Mouse (Mus musculus) kidney, postnatal 4 days (tissue): ENCODE measurements around the gene Tnni1.

Experiments used
- DNase-seq, 2 experiments: peaks; one replicate each; pipeline ENCODE4 v3.0.0; 2021; ENCODE audit warnings: mixed read lengths in 2 of 2

Tnni1 gene

GRCm38 (mm10) chr1:135778780-135779535 is at the start of gene Tnni1:
Tnni1 (plus strand) TSS chr1:135779434.
- peak; percentile 74 to 82 for DNase-seq

- no peak for DNase-seq
Observed at GRCm38 (mm10) chr1:135729821-135730220, 49.4 kb upstream of the Tnni1 start.

DNA sequence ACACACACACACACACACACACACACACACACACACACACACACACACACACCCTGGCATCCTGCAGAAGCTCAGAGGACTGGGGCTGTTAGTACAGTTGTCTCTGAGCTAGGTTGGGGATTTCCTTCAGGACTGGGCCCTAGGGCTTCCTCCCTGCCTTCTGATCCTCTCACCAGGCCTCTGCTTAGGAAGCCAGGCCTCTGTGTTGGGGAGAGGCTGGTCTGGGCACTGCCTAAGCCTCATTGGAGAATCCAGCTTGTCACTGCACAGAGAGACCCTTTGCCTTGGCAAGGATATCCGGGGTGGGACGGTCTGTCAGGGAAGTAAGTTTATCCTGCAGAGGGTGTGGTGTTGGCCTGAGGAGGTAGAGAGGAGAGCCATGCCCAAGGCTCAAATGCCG is 48.9 kb upstream of the Tnni1 start:
- peak in 1 of 2 experiments; percentile 43 for DNase-seq

GRCm38 (mm10) chr1:135731393-135731792 is 47.8 kb upstream of the Tnni1 start:
- DNase-seq, result peak in 1 of 2 experiments; percentile 45

DNA sequence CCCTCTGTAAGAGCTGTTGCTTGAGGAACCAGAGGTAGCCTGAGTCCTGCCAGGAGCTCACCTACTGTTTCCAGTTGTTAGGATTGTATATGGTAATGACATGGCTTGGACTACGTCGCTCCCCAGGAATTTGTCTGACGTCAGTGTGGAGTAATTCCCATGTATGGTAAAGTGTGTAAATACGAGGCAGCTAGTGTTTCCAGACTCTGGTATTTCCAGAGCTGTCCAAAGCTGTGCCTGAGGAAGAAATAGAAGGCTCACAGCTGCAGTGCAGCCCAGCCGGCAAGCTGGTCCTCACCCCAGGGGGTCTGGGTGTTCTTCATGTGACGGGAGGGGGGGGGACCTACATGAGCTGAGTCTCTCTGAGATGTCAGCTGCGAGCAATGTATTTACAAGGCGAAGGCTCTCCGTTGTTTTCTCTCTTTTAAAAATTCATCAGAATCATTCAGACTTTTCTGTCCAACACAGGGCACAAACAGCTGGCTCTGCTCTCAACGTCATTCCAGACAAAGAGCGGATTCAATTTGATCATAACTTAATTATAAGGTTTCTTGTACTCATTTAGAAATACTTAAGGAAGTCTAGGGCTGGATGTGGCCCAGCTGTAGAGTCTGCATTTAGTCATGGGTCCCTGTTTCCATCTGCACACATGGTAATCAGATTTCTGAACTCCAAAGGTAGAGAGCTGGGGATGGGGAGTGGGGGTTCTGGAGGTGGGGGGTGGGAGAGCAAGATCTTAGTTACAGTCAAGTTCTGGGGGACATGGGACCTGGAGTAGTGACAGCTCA is 47.1 kb upstream of the Tnni1 start:
- peak; percentile 62 to 73 for DNase-seq

DNA sequence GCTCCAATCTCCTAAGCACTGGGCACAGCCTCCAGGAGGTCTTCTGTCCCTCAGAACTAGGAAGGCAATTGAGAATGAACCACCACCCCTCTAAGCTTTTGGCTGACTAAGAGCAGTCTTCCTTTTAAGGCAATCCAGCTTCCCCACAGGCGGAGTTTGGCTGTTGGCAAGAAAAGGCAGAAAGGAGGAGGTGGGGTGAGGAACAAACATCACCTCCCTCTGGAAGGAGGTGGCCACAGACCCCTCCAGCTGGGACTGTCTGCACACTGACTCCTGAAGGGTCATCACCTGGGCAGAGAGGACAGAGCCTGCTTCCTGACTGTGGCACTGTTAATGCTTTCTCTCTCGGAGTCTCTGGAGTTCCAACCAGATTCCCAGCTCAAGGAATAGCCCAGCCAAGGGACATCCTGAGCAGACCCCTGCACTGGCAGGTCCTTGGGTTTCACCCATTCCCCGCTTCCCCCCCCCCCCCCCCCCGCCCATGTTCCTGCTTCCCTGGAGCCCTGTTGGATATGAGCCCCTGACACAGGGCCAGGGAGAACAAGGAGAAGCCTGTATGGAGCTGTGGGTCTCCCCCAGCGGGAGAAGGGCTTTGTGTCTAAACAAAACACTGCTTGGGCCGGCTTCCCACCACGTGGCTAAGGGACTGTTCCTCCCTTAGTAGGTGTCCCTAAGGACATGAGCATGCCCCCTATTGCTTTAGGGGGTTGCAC is 44.9 kb upstream of the Tnni1 start:
- DNase-seq, result peak; percentile 58 to 65

DNA sequence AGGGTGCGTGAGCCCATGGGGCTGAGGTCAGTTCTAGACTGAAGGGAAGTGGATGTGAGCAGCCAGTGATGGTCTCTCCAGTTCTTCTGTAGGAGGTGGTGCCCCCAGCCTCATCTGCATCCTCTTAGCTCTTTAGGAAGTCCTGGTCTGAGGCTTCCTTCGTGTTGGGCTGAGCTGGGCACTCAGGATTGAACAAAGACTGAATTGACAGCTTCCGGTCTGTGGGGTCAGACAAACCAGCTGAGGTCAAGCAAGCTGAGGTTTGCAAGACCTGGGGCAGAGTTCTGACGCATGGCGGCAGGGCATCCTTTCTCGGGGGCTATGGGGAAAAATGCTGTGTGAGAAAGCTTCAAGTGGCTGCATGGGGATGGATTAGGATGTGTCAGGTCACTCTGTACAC is 43.8 kb upstream of the Tnni1 start:
- peak in 1 of 2 experiments; percentile 37 for DNase-seq

DNA sequence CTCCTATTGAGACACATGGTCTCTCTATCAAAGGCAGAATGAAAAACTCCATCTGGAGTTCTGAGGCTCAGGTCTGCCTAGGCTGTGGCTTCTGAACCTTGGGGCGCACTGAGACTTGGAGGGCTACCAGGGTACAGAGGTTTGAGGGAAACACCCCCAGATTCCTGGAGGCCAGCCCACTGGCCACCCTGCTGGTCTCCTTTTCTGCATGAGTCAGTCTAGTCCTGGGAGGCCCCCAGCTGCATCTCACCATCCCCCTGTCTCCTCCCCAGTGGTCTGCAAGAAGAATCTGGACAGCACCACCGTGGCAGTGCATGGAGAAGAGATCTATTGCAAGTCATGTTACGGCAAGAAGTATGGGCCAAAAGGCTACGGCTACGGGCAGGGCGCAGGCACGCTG is 34.2 kb upstream of the Tnni1 start:
- peak; percentile 62 to 69 for DNase-seq

GRCm38 (mm10) chr1:135746248-135746647 is 33.0 kb upstream of the Tnni1 start:
- DNase-seq, result no peak

GRCm38 (mm10) chr1:135752737-135753348 is 26.4 kb upstream of the Tnni1 start:
- DNase-seq, result peak; percentile 94 to 97

DNA sequence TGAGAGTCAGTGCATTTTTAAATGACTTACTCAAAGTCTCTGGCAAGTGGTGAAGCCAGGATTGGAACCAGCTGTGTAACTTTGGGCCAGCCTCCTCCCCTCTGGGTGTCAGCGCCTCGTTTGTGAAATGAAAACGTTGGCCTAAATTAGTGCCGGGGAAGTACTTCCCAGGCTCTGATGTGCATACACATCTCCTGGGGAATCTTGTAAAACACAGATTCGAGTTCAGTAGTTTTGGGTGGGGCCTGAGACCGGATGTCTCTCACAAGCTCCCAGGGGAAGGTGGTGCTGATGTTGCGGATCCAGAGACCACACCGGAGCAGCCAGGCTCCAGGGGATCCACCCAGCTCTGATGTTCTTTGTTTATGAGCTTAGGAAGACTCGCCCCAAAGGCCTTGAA is 23.9 kb upstream of the Tnni1 start:
- peak; percentile 63 to 70 for DNase-seq

DNA sequence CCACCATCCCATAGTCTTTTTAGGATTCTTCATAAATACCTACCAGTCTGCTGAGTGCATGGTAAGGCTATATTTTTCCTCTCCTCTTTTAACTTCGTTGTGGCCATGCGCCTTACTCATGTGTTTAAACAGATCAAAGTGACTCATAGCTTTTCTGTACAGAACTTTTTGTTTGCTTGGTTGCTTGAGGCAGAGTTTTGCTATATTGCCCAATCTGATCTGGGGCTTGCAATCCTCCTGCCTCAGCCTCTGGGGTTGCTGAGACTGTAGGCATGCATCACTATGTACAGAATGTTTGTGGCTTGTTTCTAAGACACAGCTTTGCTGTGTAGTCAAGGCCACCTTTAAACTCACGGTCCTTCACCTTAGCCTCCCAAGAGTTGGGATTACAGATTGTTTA is 23.3 kb upstream of the Tnni1 start:
- no peak for DNase-seq

DNA sequence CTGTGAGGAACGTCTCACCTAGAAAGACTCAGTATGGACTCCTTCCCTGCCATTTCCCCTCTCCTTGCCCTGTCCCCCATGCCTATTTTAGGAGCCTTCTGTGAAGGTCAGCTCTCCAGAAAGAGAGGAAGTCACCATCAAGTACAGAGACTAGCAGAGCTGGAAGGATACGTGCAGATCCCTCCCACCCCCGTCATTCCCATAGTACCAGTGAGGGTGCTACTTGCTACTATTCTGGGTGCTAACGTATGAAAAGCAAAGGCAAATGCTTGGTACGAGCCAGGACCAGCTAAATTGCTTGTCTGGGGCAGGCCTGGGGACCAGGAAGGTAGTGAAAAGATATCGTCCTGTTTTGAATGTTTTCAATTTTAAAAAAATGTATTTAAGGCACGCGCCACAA is 21.9 kb upstream of the Tnni1 start:
- DNase-seq, result no peak

GRCm38 (mm10) chr1:135759685-135760084 is 19.5 kb upstream of the Tnni1 start:
- DNase-seq, result no peak

- DNase-seq, result no peak
Observed at GRCm38 (mm10) chr1:135760216-135760615, 19.0 kb upstream of the Tnni1 start.

DNA sequence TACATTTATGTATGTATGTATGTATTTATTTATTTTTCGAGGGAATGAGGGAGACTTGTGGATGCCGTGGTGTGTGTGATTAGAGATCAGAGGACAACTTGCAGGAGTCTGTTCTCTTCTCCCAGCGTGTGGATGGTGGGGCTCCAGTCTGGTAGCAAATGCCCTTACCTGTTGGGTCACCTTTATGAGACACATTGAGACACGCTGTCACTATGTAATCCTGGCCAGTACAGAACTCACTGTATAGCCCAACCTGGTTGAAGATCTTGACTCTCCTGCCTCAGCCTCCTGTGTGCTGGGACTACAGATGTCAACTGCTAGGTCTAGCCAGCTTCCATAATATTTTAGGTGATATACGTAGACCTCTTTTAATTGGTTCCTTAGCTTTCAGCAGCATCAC is 17.5 kb upstream of the Tnni1 start:
- no peak for DNase-seq

DNA sequence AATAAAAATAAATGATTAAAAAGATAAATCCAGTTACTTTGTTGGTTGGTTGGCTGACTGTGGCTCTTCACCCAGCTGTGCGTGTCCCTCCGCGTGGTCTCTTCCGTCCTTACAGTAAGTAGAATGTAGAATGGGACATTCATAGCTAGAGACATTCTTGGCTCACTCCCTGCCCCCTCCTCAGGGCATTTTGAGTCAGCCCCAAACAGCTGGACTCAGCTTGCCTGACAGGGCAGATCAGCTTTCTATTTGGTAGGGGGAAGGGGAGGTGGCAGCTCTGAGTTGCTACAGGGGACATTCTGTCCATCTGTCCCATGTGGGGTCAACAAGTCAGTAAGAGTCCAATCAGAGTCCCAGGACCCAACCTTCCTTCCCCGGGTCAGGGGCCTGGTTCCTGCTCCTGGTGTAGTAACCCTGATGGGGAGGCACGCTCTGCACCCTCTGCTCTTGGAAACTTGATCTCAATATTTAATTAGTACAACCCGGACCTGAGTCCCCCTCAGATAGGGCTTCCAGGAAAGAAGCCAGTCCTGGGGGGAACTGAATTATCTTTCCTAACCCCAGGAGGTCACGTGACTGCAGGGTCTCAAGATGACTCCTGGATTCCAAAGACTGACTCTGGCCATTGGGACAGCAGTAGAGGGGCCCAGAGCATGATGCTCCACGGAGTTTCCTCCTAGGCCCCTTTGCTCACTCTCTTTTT is 15.6 kb upstream of the Tnni1 start:
- DNase-seq, result peak; percentile 57 to 65

DNA sequence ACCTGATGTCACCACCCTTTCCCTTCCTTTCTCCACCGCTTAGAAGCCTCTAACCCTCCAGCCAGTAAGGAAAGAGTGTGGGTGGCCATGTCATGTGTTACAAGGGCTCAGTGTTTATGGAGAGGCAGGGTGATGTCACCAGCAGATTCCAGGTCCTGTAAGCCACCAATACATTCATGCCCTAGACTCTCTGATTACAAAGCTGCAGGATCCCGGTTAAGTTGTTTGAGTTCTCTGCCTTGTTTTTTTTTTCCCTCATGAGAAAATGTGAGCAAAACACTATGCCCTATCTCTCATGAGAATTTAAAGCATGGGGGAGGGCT is 15.1 kb upstream of the Tnni1 start:
- DNase-seq, result no peak

DNA sequence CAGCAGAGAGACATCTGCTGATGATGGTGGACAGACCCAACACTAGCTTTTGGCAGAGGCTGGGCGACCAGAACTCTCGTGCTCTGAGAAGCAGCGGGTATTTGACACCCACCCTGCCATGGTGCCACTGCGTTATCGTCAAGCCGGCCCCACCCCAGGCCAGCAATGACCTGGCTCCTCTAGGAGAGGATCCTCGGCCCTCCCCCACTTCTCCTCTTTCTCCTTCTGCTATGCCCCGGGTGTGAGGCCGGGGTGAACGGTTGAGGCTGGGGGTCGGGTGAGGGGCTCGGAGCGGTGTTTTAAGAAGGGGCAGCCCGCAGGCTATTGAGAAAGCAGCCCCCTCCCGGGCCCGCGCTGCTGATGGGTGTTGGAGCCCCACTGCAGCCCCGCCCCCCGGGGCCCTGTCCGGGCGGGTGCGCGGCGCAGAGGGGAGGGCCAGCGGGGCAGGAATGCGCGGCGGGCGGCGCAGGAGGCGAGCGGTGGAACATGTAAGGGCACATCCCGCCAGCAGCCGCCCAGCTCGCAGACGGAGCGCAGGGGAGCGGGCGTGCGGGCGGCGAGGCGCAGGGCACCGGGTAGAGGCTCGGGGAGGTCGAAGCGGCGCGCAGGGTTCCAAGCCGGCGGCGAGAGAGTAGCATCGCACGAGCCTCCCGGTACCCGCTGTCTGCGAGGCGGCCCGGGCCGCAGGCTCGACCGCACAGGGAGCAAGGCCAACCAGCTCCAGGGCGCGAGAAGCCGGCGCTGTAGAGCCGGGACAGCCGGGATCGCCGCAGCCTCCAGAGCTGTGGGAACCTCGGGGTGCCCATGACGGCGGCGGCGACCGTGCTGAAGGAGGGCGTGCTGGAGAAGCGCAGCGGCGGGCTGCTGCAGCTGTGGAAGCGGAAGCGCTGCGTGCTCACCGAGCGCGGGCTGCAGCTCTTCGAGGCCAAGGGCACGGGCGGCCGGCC is 13.3 kb upstream of the Tnni1 start, which contains the start of gene Phlda3:
TSS of gene Phlda3 (plus strand) at position 475 of the 947 bp plus-strand sequence.
- peak; percentile 86 to 92 for DNase-seq

DNA sequence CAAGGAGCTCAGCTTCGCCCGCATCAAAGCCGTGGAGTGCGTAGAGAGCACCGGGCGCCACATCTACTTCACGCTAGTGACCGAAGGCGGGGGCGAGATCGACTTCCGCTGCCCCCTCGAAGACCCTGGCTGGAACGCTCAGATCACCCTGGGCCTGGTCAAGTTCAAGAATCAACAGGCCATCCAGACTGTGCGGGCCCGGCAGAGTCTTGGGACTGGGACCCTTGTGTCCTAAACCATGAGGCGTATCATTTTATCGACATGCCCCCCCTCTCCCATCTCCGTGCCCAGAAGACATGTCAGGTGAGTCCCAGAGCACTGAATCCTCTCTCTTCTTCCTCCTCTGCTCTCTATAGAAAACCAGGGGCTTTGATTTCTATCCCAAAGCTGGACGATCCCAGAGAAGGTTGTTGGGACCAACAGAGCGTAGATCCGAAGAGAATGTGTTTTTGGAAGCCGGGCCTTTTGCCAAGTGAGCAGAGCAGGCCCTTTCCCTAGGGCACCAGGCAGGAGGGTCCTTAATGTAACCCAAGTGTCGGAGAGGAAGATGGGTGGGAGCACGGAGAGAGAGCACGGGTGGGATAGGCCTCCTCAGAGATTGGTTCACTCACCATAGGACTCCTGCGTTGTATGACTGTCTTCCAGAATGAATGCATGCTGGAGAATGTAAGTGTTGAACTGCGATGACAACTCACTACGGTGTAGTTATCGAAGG is 12.5 kb upstream of the Tnni1 start:
- peak; percentile 44 to 57 for DNase-seq
